Mouse (Mus musculus) embryonic facial prominence, embryonic 11.5 days (tissue): ENCODE data around the gene Rab5c. TPM values are rescaled to one million over a fixed set of nuclear protein-coding genes. Genes with fewer than 3 reads are reported as not detected.

ENCODE experiments used
- ATAC-seq: fragments of 200-750 bp; cut with Nextera tagmentation; replicated peaks from 2 replicates; pipeline ENCODE4 v1.8.0; 2017; ENCODE audit warnings: low read depth; ENCODE audit not compliant: insufficient number of reproducible peaks, low FRiP score, low TSS enrichment
- DNase-seq: peaks from one replicate; pipeline ENCODE4 v3.0.0-alpha.2; 2015; ENCODE audit warnings: low spot score
- H3K27ac ChIP-seq: fragments of 300-500 bp; sonication (generic); replicated peaks from 2 replicates; pipeline ENCODE4 v1.5.1; 2014; ENCODE audit warnings: mild to moderate bottlenecking, low read depth, low read length, control low read depth
- H3K27me3 ChIP-seq: fragments of 300-500 bp; sonication (generic); 2 replicates; pipeline ENCODE4 v1.6.1; 2014; ENCODE audit warnings: mild to moderate bottlenecking, low read length, moderate library complexity, mixed read lengths; ENCODE audit not compliant: control insufficient read depth, insufficient read depth
- H3K36me3 ChIP-seq: fragments of 300-500 bp; sonication (generic); replicated peaks from 2 replicates; pipeline ENCODE4 v1.6.1; 2014; ENCODE audit warnings: low read depth, mild to moderate bottlenecking, low read length, moderate library complexity, mixed read lengths; ENCODE audit not compliant: control insufficient read depth, insufficient read depth
- H3K4me1 ChIP-seq: fragments of 300-500 bp; sonication (generic); 2 replicates; pipeline ENCODE4 v1.6.1; 2014; ENCODE audit warnings: low read length, mixed read lengths; ENCODE audit not compliant: control insufficient read depth, insufficient read depth
- H3K4me2 ChIP-seq: fragments of 300-500 bp; sonication (generic); 2 replicates; pipeline ENCODE4 v1.6.1; 2014; ENCODE audit warnings: low read depth, mild to moderate bottlenecking, control low read depth, low read length, moderate library complexity
- H3K4me3 ChIP-seq: fragments of 300-500 bp; sonication (generic); 2 replicates; pipeline ENCODE4 v1.5.1; 2014; ENCODE audit warnings: low read depth, low read length, control low read depth
- H3K9ac ChIP-seq: fragments of 300-500 bp; sonication (generic); replicated peaks from 2 replicates; pipeline ENCODE4 v1.6.1; 2014; ENCODE audit warnings: mild to moderate bottlenecking, control low read depth, low read length
- H3K9me3 ChIP-seq: fragments of 300-500 bp; sonication (generic); replicated peaks from 2 replicates; pipeline ENCODE4 v1.6.1; 2016; ENCODE audit warnings: mild to moderate bottlenecking, low read length, inconsistent platforms, mixed read lengths; ENCODE audit not compliant: control insufficient read depth
- WGBS: fragments of 180-500 bp; shearing (Covaris S2); extraction: QIAGEN DNeasy Blood & Tissue Kit; methylation state at CpG from one replicate; pipeline ENCODE4 v1.1.7; 2014; 5-methylcytosine and 5-hydroxymethylcytosine counted together
- polyA plus RNA-seq: library from polyadenylated mRNA; unstranded; fragments of >200 nt; fragmentation: Nextera tagmentation; extraction: Ambion mirVana; gene quantifications from 2 replicates; pipeline ENCODE4 v1.2.1, GENCODE M21; 2014

Gene Rab5c
- polyA plus RNA-seq, 1 experiment from 2014 or later, result 76.6 TPM

DNA sequence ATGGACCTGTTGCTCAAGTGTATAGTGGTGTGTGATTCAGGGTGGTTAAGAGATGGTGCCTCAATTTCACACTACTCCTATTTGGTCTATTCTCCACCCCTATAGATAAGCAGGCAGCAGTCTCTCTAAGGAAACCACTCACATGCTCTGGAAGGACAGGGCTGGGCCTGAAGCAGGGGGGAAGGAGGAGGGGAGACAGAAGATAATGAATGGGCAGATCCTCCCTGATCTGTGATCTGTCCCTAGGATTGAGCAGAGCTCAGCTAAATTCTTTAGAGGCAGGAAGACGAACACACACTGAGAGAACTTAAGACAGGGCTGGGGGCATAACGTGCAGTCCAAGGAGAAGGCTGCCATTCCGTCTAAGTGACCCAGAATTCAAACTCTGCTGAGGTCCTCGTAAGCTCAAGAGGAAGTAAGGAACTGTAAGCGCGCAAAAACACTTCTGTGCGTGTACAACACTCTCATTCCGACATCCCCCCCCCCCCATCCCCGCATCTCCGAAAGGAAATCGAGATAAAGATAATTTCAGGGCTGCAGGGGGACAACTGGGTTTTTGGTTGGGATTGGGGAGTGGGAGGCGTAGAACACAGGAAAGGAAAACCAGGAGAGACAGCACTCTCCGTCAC, 796 bp downstream of the Rab5c start:
- no peak for DNase-seq
- Histone ChIP-seq H3K27ac (no peak overlapping the region), H3K36me3 (no peaks in the 10 kb centered on the region), H3K9me3 (no peaks in the 10 kb centered on the region), H3K4me3 (peak overlapping the region; percentile 89), H3K4me2 (peak overlapping the region; percentile 76), H3K27me3 (no peaks in the 10 kb centered on the region), H3K4me1 (no peaks in the 10 kb centered on the region), H3K9ac (peak overlapping the region; percentile 84)
- 3% methylated on average over 13 of the region's 13 CpGs for WGBS
- ATAC-seq, result no peak

- DNase-seq (no peak), ATAC-seq (no peak)
- H3K9me3 ChIP-seq, result no peaks in the 10 kb centered on the region
- H3K4me2 ChIP-seq, result peak overlapping the region; percentile 76; the same call in 1 of the 2 replicates
- no peaks in the 10 kb centered on the region for H3K27me3 ChIP-seq
- no peaks in the 10 kb centered on the region for H3K36me3 ChIP-seq
- no peaks in the 10 kb centered on the region for H3K4me1 ChIP-seq
- 85% methylated on average over 4 of the region's 4 CpGs for WGBS
- peak overlapping the region; percentile 89 for H3K4me3 ChIP-seq
- no peak overlapping the region for H3K27ac ChIP-seq
- no peak overlapping the region; the same call in 1 of the 2 replicates for H3K9ac ChIP-seq
Measured at GRCm38 (mm10) chr11:100736746-100737080, 1.3 kb downstream of the Rab5c start.

DNA sequence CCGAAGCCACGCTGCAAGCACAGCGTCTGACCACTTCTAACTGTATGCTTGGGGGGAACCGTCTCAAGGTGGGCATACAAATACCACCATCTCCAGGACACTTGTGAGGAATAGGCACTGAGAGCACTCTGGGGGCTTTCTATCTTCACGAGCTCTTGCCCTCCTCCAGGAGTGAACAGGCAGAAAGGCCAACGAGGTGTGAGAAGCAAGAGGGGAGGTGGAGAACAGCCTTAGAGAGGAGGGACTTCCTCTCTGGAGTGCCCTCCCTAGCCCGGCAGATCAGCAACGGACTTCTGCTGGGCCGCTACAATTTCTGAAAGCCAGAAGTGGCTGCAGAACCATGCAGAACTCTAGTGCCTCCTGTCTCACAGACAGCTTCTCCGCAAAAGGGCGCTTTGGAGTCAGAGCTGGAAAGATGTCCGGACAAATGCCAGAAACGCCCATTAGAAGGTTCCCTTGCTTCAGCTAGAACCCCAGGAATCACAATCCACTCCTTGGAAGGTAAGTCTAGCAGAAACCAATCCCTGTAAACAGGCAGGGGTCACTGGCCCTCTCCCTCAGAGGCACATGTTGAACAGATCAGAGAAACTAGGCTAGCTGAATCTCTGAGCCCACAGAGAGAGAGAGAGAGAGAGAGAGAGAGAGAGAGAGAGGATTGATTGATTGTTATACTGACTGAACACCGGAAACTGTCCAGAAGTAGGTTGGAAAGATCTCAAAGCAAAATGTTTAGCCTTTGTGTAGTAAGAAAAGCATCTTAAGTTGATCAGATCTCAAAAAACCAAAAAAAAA, 1.9 kb downstream of the Rab5c start:
- 74% methylated on average over 14 of the region's 14 CpGs for WGBS
- H3K9me3 ChIP-seq, result no peaks in the 10 kb centered on the region
- no peaks in the 10 kb centered on the region for H3K4me1 ChIP-seq
- H3K27ac ChIP-seq, result no peak overlapping the region
- H3K4me3 ChIP-seq, result no peak overlapping the region
- H3K36me3 ChIP-seq, result no peaks in the 10 kb centered on the region
- no peak for DNase-seq
- no peaks in the 10 kb centered on the region for H3K27me3 ChIP-seq
- no peak for ATAC-seq
- H3K4me2 ChIP-seq, result no peak overlapping the region
- no peak overlapping the region for H3K9ac ChIP-seq

DNA sequence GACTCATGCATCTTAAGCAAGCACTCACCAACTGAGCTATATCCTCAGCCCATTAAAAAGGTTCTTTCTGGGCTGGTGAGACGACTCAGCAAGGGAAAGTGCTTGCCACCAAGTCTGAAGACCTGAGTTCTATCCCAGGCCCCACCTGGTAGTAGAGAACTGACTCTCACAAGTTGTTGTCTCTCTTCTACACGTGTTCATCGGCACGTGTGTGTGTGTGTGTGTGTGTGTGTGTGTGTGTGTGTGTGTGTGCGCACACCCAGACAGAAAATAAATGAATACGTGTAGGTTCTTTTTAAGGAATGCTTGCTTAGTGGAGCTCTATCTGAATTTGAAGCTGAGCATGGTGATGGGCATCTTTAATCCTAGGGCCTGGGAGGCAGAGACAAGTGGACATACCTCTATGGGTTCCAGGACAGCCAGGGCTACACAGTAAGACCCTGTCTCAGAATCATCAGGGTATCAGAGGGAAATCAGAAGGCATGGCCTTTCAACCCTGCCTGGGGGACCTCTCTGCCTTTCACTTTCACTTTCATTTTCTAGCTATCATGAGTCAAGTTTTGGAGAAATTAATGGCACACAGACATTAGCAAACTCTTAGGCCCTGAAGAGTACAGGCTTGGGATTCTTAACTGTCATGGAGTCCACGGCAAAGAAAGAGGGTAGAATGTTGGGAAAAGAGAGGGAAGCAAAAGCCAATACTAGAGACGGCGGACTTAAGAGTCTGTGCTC, 2.7 kb downstream of the Rab5c start:
- Histone ChIP-seq H3K9me3 (no peaks in the 10 kb centered on the region), H3K36me3 (no peaks in the 10 kb centered on the region), H3K4me3 (no peak overlapping the region), H3K4me2 (no peak overlapping the region), H3K4me1 (no peaks in the 10 kb centered on the region), H3K27me3 (no peaks in the 10 kb centered on the region), H3K27ac (no peak overlapping the region), H3K9ac (no peak overlapping the region)
- WGBS, result 88% methylated on average over 9 of the region's 9 CpGs
- ATAC-seq, result no peak
- DNase-seq, result no peak

GRCm38 (mm10) chr11:100730477-100731205, 7.4 kb downstream of the Rab5c start:
- Histone ChIP-seq H3K4me2 (no peak overlapping the region), H3K27me3 (no peaks in the 10 kb centered on the region), H3K27ac (no peak overlapping the region), H3K9ac (no peak overlapping the region), H3K9me3 (no peaks in the 10 kb centered on the region), H3K4me1 (no peaks in the 10 kb centered on the region), H3K36me3 (no peaks in the 10 kb centered on the region), H3K4me3 (no peak overlapping the region)
- 88% methylated on average over 6 of the region's 6 CpGs for WGBS
- ATAC-seq, result no peak
- DNase-seq, result no peak

- H3K9ac ChIP-seq, result no peak overlapping the region
- WGBS, result 94% methylated on average over 4 of the region's 4 CpGs
- no peaks in the 10 kb centered on the region for H3K27me3 ChIP-seq
- DNase-seq (no peak), ATAC-seq (no peak)
- no peaks in the 10 kb centered on the region for H3K4me1 ChIP-seq
- no peak overlapping the region for H3K4me3 ChIP-seq
- no peaks in the 10 kb centered on the region for H3K36me3 ChIP-seq
- H3K27ac ChIP-seq, result no peak overlapping the region
- H3K4me2 ChIP-seq, result no peak overlapping the region
- no peaks in the 10 kb centered on the region for H3K9me3 ChIP-seq
Measured at GRCm38 (mm10) chr11:100729976-100730375, 8.0 kb downstream of the Rab5c start.

- no peak for DNase-seq
- H3K4me3 ChIP-seq, result no peak overlapping the region
- no peaks in the 10 kb centered on the region for H3K9me3 ChIP-seq
- ATAC-seq, result no peak
- H3K36me3 ChIP-seq, result no peaks in the 10 kb centered on the region
- no peak overlapping the region for H3K27ac ChIP-seq
- no peak overlapping the region for H3K9ac ChIP-seq
- H3K4me1 ChIP-seq, result no peaks in the 10 kb centered on the region
- no peaks in the 10 kb centered on the region for H3K27me3 ChIP-seq
- no peak overlapping the region for H3K4me2 ChIP-seq
- 87% methylated on average over 6 of the region's 6 CpGs for WGBS
Measured at GRCm38 (mm10) chr11:100728601-100729000, 9.4 kb downstream of the Rab5c start.
